Mouse (Mus musculus) heart, embryonic 12.5 days (tissue): ENCODE measurements at regions not wholly inside any gene's neighbourhood (a gene's known extent, or its start where the extent isn't known, plus 50 kb on each side); places are given as distances from the start of the nearest gene placed in this dataset.

Experiments used
- ATAC-seq: fragments of 200-750 bp; cut with Nextera tagmentation; 2 replicates; pipeline ENCODE4 v1.8.0; 2017; ENCODE audit warnings: moderate TSS enrichment, moderate library complexity; ENCODE audit not compliant: insufficient number of reproducible peaks, low FRiP score
- H3K27ac ChIP-seq: fragments of 300-500 bp; sonication (generic); 2 replicates; pipeline ENCODE4 v1.5.1; 2016; ENCODE audit warnings: mild to moderate bottlenecking, moderate library complexity; ENCODE audit not compliant: poor library complexity, severe bottlenecking
- H3K27me3 ChIP-seq: fragments of 300-500 bp; sonication (generic); replicated peaks from 2 replicates; pipeline ENCODE4 v1.6.1; 2016; ENCODE audit warnings: mild to moderate bottlenecking, moderate library complexity
- H3K36me3 ChIP-seq: fragments of 300-500 bp; sonication (generic); 2 replicates; pipeline ENCODE4 v1.6.1; 2016; ENCODE audit warnings: mild to moderate bottlenecking, moderate library complexity
- H3K4me1 ChIP-seq: fragments of 300-500 bp; sonication (generic); replicated peaks from 2 replicates; pipeline ENCODE4 v1.6.1; 2016; ENCODE audit warnings: mild to moderate bottlenecking
- H3K4me2 ChIP-seq: fragments of 300-500 bp; sonication (generic); 2 replicates; pipeline ENCODE4 v1.6.1; 2016; ENCODE audit warnings: mild to moderate bottlenecking, moderate library complexity
- H3K4me3 ChIP-seq: fragments of 300-500 bp; sonication (generic); 2 replicates; pipeline ENCODE4 v1.5.1; 2016; ENCODE audit warnings: mild to moderate bottlenecking
- H3K9ac ChIP-seq: fragments of 300-500 bp; sonication (generic); 2 replicates; pipeline ENCODE4 v1.6.1; 2016; ENCODE audit warnings: mild to moderate bottlenecking, moderate library complexity
- H3K9me3 ChIP-seq: fragments of 300-500 bp; sonication (generic); replicated peaks from 2 replicates; pipeline ENCODE4 v1.6.1; 2016; ENCODE audit warnings: mild to moderate bottlenecking, moderate library complexity
- WGBS: fragments of 180-500 bp; shearing (Covaris S2); methylation state at CpG from one replicate; pipeline ENCODE4 v1.1.7; 2016; 5-methylcytosine and 5-hydroxymethylcytosine counted together

GRCm38 (mm10) chr11:112889760-112890159 is 107.7 kb downstream of the Sox9 start:
- ATAC-seq, result no peak
- 89% methylated on average over 6 of the region's 6 CpGs for WGBS

GRCm38 (mm10) chr11:112897597-112897996 is 115.6 kb downstream of the Sox9 start:
- Histone ChIP-seq H3K9me3 (no peaks in the 10 kb centered on the region), H3K4me1 (no peaks in the 10 kb centered on the region), H3K27ac (no peak overlapping the region), H3K4me2 (no peak overlapping the region), H3K36me3 (no peaks in the 10 kb centered on the region), H3K4me3 (no peak overlapping the region), H3K27me3 (no peaks in the 10 kb centered on the region), H3K9ac (no peak overlapping the region)
- WGBS, result 73% methylated on average over 2 of the region's 2 CpGs
- ATAC-seq, result no peak

More at GRCm38 (mm10) chr11:112889760-112890159, 107.7 kb downstream of the Sox9 start:
- Histone ChIP-seq H3K4me1 (no peaks in the 10 kb centered on the region), H3K27ac (no peak overlapping the region), H3K4me2 (no peak overlapping the region), H3K4me3 (no peak overlapping the region), H3K9ac (no peak overlapping the region), H3K9me3 (no peaks in the 10 kb centered on the region), H3K27me3 (no peaks in the 10 kb centered on the region; the same call in 1 of the 2 replicates), H3K36me3 (no peaks in the 10 kb centered on the region)

GRCm38 (mm10) chr11:112902618-112903017 is 120.6 kb downstream of the Sox9 start:
- H3K36me3 ChIP-seq, result no peaks in the 10 kb centered on the region
- H3K4me2 ChIP-seq, result no peak overlapping the region
- no peaks in the 10 kb centered on the region for H3K27me3 ChIP-seq
- no peak overlapping the region for H3K9ac ChIP-seq
- no peak for ATAC-seq
- H3K4me3 ChIP-seq, result no peak overlapping the region
- WGBS, result 88% methylated on average over 3 of the region's 3 CpGs
- no peak overlapping the region for H3K27ac ChIP-seq
- H3K4me1 ChIP-seq, result no peaks in the 10 kb centered on the region
- no peaks in the 10 kb centered on the region for H3K9me3 ChIP-seq

- peaks cover 3% of the 10 kb centered on the region; the same call in 1 of the 2 replicates for H3K4me1 ChIP-seq
- WGBS, result 75% methylated on average over 5 of the region's 5 CpGs
- ATAC-seq, result no peak
- H3K4me2 ChIP-seq, result no peak overlapping the region
- no peaks in the 10 kb centered on the region for H3K9me3 ChIP-seq
- H3K4me3 ChIP-seq, result no peak overlapping the region
- H3K27me3 ChIP-seq, result peaks cover 8% of the 10 kb centered on the region
- H3K9ac ChIP-seq, result no peak overlapping the region
- no peaks in the 10 kb centered on the region for H3K36me3 ChIP-seq
- H3K27ac ChIP-seq, result no peak overlapping the region
These were observed 128.3 kb downstream of the Sox9 start for GRCm38 (mm10) chr11:112910309-112910708.

- H3K36me3 ChIP-seq, result no peaks in the 10 kb centered on the region
- WGBS, result 31% methylated on average over 3 of the region's 3 CpGs
- no peak overlapping the region for H3K9ac ChIP-seq
- H3K9me3 ChIP-seq, result no peaks in the 10 kb centered on the region
- H3K4me3 ChIP-seq, result no peak overlapping the region
- H3K27me3 ChIP-seq, result peaks cover 18% of the 10 kb centered on the region
- ATAC-seq, result no peak
- no peak overlapping the region for H3K4me2 ChIP-seq
- peaks cover 3% of the 10 kb centered on the region; the same call in 1 of the 2 replicates for H3K4me1 ChIP-seq
- H3K27ac ChIP-seq, result no peak overlapping the region
These were observed 130.9 kb downstream of the Sox9 start for GRCm38 (mm10) chr11:112912875-112913274.

GRCm38 (mm10) chr11:112916923-112917322 is 134.9 kb downstream of the Sox9 start:
- ATAC-seq, result no peak
- Histone ChIP-seq H3K9ac (no peak overlapping the region), H3K4me2 (no peak overlapping the region), H3K27ac (no peak overlapping the region), H3K36me3 (no peaks in the 10 kb centered on the region), H3K4me3 (no peak overlapping the region), H3K4me1 (peaks cover 3% of the 10 kb centered on the region; the same call in 1 of the 2 replicates), H3K9me3 (no peaks in the 10 kb centered on the region), H3K27me3 (peaks cover 33% of the 10 kb centered on the region)
- WGBS, result 77% methylated on average over 1 of the region's 1 CpGs

GRCm38 (mm10) chr11:112920131-112920530 is 138.1 kb downstream of the Sox9 start:
- H3K4me2 ChIP-seq, result no peak overlapping the region
- no peak overlapping the region for H3K27ac ChIP-seq
- 80% methylated on average over 4 of the region's 4 CpGs for WGBS
- H3K36me3 ChIP-seq, result no peaks in the 10 kb centered on the region
- H3K4me3 ChIP-seq, result no peak overlapping the region
- H3K4me1 ChIP-seq, result no peaks in the 10 kb centered on the region
- no peak overlapping the region for H3K9ac ChIP-seq
- peaks cover 51% of the 10 kb centered on the region for H3K27me3 ChIP-seq
- ATAC-seq, result no peak
- H3K9me3 ChIP-seq, result no peaks in the 10 kb centered on the region

- ATAC-seq, result no peak
These were observed 142.6 kb downstream of the Sox9 start for GRCm38 (mm10) chr11:112924577-112924976.

GRCm38 (mm10) chr11:112925140-112925539 is 143.1 kb downstream of the Sox9 start:
- ATAC-seq, result no peak
- Histone ChIP-seq H3K9ac (no peak overlapping the region), H3K36me3 (no peaks in the 10 kb centered on the region), H3K4me2 (no peak overlapping the region), H3K4me3 (no peak overlapping the region), H3K27me3 (peaks cover 66% of the 10 kb centered on the region), H3K27ac (no peak overlapping the region), H3K9me3 (no peaks in the 10 kb centered on the region), H3K4me1 (no peaks in the 10 kb centered on the region)
- WGBS, result 64% methylated on average over 6 of the region's 6 CpGs

More at GRCm38 (mm10) chr11:112924577-112924976, 142.6 kb downstream of the Sox9 start:
- H3K4me3 ChIP-seq, result no peak overlapping the region
- no peak overlapping the region for H3K4me2 ChIP-seq
- H3K27me3 ChIP-seq, result peaks cover 66% of the 10 kb centered on the region
- 58% methylated on average over 1 of the region's 1 CpGs for WGBS
- no peaks in the 10 kb centered on the region for H3K9me3 ChIP-seq
- no peaks in the 10 kb centered on the region for H3K4me1 ChIP-seq
- H3K9ac ChIP-seq, result no peak overlapping the region
- no peak overlapping the region for H3K27ac ChIP-seq
- H3K36me3 ChIP-seq, result no peaks in the 10 kb centered on the region

- 75% methylated on average over 19 of the region's 19 CpGs for WGBS
- peaks cover 60% of the 10 kb centered on the region for H3K27me3 ChIP-seq
- no peak for ATAC-seq
These were observed 144.5 kb downstream of the Sox9 start for GRCm38 (mm10) chr11:112926330-112927025.

GRCm38 (mm10) chr11:112930186-112930808 is 148.3 kb downstream of the Sox9 start:
- H3K27ac ChIP-seq, result no peak overlapping the region
- H3K4me2 ChIP-seq, result no peak overlapping the region
- peaks cover 57% of the 10 kb centered on the region for H3K27me3 ChIP-seq
- ATAC-seq, result no peak
- H3K4me3 ChIP-seq, result no peak overlapping the region
- no peaks in the 10 kb centered on the region for H3K4me1 ChIP-seq
- no peaks in the 10 kb centered on the region for H3K36me3 ChIP-seq
- WGBS, result 29% methylated on average over 10 of the region's 10 CpGs
- H3K9me3 ChIP-seq, result no peaks in the 10 kb centered on the region
- H3K9ac ChIP-seq, result no peak overlapping the region

More at GRCm38 (mm10) chr11:112926330-112927025, 144.5 kb downstream of the Sox9 start:
- Histone ChIP-seq H3K4me2 (no peak overlapping the region), H3K27ac (no peak overlapping the region), H3K4me1 (no peaks in the 10 kb centered on the region), H3K36me3 (no peaks in the 10 kb centered on the region), H3K9me3 (no peaks in the 10 kb centered on the region), H3K9ac (no peak overlapping the region), H3K4me3 (no peak overlapping the region)
